Mouse (Mus musculus): Measurements from ENCODE around the gene 2410002F23Rik.

DNA sequence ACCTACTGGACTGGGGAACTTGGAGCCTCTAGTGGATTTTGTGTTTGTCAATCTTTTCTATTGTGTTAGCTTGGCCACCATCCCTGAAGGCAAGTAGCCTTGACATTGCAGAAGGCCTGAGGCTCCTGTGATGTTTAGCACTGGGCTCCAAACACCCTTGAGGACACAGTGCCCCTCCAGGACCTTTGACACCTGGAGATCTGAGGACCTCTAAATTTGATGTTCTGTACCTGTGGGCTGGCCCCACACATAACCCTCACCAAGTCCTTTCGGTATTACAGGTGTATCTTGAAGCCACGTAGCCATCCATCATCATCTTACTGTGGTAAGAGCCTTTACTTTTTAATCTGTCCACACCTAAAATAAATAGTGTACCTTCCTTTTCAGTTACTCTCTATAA is 1.4 kb downstream of the 2410002F23Rik start:
- TF ChIP-seq CTCF (IDR thresholded peaks at IDR 0.05), result no peak
- no peak for TF ChIP-seq EP300 (IDR thresholded peaks at IDR 0.05)
